Mouse (Mus musculus) small intestine, adult 2 months (tissue): ENCODE measurements around the gene Prkch.

ENCODE experiments used
- CTCF ChIP-seq: fragments of 200-500 bp; IDR thresholded peaks from 2 replicates; pipeline ENCODE4 v1.5.1; 2012; ENCODE audit warnings: low read depth, mild to moderate bottlenecking, control low read depth, inconsistent platforms, low read length, moderate library complexity, mixed read lengths; ENCODE audit not compliant: insufficient replicate concordance, insufficient read length; ENCODE audit errors: extremely low read depth
- POLR2A ChIP-seq: fragments of 200-500 bp; IDR thresholded peaks from 2 replicates; pipeline ENCODE4 v1.6.1; 2012; ENCODE audit warnings: low read depth, mild to moderate bottlenecking, control low read depth, inconsistent platforms, low read length, moderate library complexity

DNA sequence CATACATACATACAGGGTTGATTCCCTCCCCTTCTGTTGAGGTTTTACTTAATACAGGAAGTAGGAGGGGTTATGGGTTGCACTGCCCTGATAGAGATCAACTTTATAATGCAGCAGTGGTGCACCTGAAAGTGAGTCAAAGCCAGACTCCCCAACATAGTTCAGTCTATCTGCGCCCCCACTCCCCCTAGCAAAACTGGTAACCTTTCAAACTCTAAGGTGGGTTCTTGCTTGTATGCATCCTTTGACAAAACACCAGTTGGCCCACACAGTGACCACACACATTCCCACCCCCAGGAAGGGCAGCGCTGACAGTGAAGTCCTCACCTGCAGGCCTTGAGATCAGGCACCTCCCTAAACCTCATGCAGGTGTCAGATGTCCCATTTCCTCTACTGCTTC is 135.9 kb downstream of the Prkch start:
- no peak for TF ChIP-seq CTCF
- TF ChIP-seq POLR2A: no peak
